Mouse (Mus musculus): Measurements from ENCODE around the gene Stx5a. TPM values are rescaled to one million over a fixed set of nuclear protein-coding genes. Genes with fewer than 3 reads are reported as not detected.
A peak's percentile ranks its signal among the peaks of the same experiment; 100 is the strongest.
"Not testable (repeated sequence)": the region's sequence is repeated elsewhere in the genome, so short reads cannot be mapped to it uniquely, and the experiment has no call there.

Gene Stx5a
- polyA plus RNA-seq, 1 experiment from 2014 or later: 111 TPM

DNA sequence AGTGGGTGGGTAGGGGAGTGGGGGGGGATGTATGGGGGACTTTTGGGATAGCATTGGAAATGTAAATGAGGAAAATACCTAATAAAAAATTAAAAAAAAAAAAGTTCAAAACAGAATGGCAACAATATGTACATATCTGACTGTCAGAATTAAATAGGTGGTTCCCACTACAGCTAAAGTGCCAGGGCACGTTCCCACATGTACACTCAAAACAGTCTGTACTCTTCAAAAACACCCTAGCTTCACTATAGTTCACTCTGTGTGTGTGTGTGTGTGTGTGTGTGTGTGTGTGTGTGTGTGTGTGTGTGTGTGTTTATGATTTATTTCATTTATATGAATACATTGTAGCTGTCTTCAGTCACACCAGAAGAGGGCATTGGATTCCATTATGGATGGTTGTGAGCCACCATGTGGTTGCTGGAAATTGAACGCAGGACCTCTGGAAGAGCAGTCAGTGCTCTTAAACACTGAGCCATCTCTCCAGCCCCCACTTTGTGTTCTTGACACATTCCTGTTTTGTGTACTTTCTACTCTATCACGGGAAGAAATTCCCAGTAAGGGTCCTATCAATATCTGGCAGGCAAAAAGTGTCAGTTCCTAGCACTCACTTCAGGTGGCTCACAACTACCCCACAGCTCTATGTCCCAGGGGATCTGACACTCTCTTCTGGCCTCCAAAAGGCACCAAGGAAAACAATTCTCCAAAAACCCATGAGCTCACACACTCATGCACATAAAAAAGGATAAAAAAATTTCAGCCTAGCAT lies 12.7 kb upstream of the Stx5a start:
- H3K36me3 ChIP-seq (ENCODE audit: control insufficient read depth, insufficient read depth, low read length); H3K27me3 ChIP-seq (ENCODE audit: control insufficient read depth, insufficient read depth, low read length); H3K4me1 ChIP-seq (replicated peaks; ENCODE audit: control insufficient read depth, insufficient read depth, low read length); H3K4me2 ChIP-seq (replicated peaks; ENCODE audit: low read depth, low read length); H3K9ac ChIP-seq (ENCODE audit: low read depth, low read length); ATAC-seq (ENCODE audit: low FRiP score); H3K27ac ChIP-seq (ENCODE audit: low read depth, low read length); H3K4me3 ChIP-seq (ENCODE audit: low read depth, low read length); DNase-seq (ENCODE audit: low spot score); H3K9me3 ChIP-seq (ENCODE audit: control insufficient read depth, low read length): not testable (repeated sequence)
- 51% methylated on average over 3 of the region's 3 CpGs for WGBS

DNA sequence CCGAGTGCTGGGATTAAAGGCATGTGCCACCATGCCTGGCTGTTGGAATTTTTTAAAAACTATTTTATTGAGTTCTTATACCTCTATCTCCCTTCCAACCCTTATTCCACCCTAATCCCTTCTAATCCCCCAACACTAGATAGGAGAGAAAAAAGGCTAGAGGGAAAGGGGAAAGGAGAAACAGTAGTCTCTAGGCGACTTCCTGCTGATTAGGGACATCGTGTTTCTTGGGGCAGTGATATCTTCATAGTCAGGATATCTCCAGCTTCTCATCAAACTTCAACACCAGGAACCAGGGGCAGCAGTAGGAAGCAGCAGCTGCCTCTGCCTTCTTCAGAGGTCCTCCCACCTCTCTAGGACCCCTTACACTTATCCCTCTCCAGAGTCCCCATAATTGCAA lies 6.9 kb upstream of the Stx5a start:
- Histone ChIP-seq H3K4me1 (replicated peaks; ENCODE audit: control insufficient read depth, insufficient read depth, low read length) (no peaks in the 10 kb centered on the region), H3K4me2 (replicated peaks; ENCODE audit: low read depth, low read length) (no peak overlapping the region), H3K9me3 (ENCODE audit: control insufficient read depth, low read length) (no peaks in the 10 kb centered on the region), H3K36me3 (ENCODE audit: control insufficient read depth, insufficient read depth, low read length) (no peaks in the 10 kb centered on the region), H3K9ac (ENCODE audit: low read depth, low read length) (no peak overlapping the region), H3K27ac (ENCODE audit: low read depth, low read length) (no peak overlapping the region), H3K4me3 (ENCODE audit: low read depth, low read length) (no peak overlapping the region), H3K27me3 (ENCODE audit: control insufficient read depth, insufficient read depth, low read length) (no peaks in the 10 kb centered on the region)
- WGBS: 77% methylated on average over 3 of the region's 3 CpGs
- no peak for ATAC-seq (ENCODE audit: low FRiP score)
- no peak for DNase-seq (ENCODE audit: low spot score)

DNA sequence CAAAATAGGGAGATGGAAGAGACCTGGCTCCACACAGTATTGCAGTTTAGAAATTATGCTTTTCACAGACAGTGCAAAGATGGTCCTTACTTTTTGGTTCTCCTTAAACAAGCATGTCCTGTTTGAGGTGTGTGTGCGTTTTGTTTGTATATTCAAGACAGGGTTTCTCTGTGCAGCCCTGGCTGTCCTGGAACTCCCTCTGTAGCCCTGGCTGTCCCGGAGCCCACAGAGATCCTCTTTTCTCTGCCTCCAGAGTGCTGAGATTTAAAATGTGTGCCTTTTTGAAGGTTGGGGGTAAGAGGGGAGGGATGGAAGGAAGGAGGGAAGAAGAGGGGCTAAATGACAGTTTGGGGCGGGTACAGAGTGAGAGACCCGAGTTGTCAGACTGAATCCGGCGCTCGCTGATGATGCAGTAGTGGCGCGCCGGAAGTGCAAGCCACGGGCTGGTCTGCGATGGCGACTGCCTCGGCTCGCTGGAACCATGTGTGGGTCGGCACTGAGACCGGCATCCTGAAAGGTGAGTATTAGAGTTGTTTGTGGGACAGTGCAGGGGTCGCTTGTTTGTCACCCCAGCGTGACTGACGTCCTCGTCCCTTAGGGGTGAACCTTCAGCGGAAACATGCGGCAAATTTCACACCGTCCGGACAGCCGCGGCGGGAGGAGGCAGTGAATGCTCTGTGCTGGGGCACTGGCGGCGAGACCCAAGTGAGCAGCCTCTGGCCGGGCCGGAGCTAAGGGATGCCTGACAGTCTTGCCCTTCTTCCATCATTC lies 5.6 kb upstream of the Stx5a start, which contains the start of gene Wdr74:
Gene Wdr74 (plus strand): TSS at position 439 of the 771 bp plus-strand sequence.
- WGBS: under 1% methylated on average over 32 of the region's 32 CpGs
- Histone ChIP-seq H3K27ac (ENCODE audit: low read depth, low read length) (peak within 1 kb of the TSS; percentile 17; the same call in 1 of the 2 replicates), H3K4me2 (replicated peaks; ENCODE audit: low read depth, low read length) (peak within 1 kb of the TSS; percentile 63), H3K9ac (ENCODE audit: low read depth, low read length) (peak within 1 kb of the TSS; percentile 72), H3K4me3 (ENCODE audit: low read depth, low read length) (peak within 1 kb of the TSS; percentile 88), H3K9me3 (ENCODE audit: control insufficient read depth, low read length) (no peaks in the 10 kb centered on the region), H3K4me1 (replicated peaks; ENCODE audit: control insufficient read depth, insufficient read depth, low read length) (no peaks in the 10 kb centered on the region), H3K27me3 (ENCODE audit: control insufficient read depth, insufficient read depth, low read length) (no peaks in the 10 kb centered on the region), H3K36me3 (ENCODE audit: control insufficient read depth, insufficient read depth, low read length) (no peaks in the 10 kb centered on the region)
- ATAC-seq (ENCODE audit: low FRiP score) (peak; percentile 95), DNase-seq (ENCODE audit: low spot score) (peak; percentile 99)

DNA sequence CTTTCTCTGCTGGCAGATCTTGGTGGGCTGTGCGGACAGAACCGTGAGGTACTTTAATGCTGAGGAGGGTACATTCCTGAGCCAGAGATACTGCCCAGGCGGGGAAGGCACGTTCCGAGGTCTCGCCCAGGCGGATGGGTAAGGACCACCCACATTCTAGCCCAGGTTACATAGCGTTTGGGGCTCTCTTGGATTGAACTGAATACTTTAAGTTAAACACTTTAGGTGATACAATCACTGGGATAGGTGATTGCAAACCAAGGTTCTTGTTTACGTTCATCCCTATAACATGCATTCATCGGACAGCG lies 5.1 kb upstream of the Stx5a start:
- WGBS: 4% methylated on average over 11 of the region's 11 CpGs
- ATAC-seq (ENCODE audit: low FRiP score): peak; percentile 63
- Histone ChIP-seq H3K27ac (ENCODE audit: low read depth, low read length) (no peak overlapping the region), H3K9me3 (ENCODE audit: control insufficient read depth, low read length) (no peaks in the 10 kb centered on the region), H3K27me3 (ENCODE audit: control insufficient read depth, insufficient read depth, low read length) (no peaks in the 10 kb centered on the region), H3K9ac (ENCODE audit: low read depth, low read length) (peak overlapping the region; percentile 72), H3K36me3 (ENCODE audit: control insufficient read depth, insufficient read depth, low read length) (no peaks in the 10 kb centered on the region), H3K4me2 (replicated peaks; ENCODE audit: low read depth, low read length) (peak overlapping the region; percentile 63), H3K4me1 (replicated peaks; ENCODE audit: control insufficient read depth, insufficient read depth, low read length) (no peaks in the 10 kb centered on the region), H3K4me3 (ENCODE audit: low read depth, low read length) (peak overlapping the region; percentile 88)
- no peak for DNase-seq (ENCODE audit: low spot score)

DNA sequence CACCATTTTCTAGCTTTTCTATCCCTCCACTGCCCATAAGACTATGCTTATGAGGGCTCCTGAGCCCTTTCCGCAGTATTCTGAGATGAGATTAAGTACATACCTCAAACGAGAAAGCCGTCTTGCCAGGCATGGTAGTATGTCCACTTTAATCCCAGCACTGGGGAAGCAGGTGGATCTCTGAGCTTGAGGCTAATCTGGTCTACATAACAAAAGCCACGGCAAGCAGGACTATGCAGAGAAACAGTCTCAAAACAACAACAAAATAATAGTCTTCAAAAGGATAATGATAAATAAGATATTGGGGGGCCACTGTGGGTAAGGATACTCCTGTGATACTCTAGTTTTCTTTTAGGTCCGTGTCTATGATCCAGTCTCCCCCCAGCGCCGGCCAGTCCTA lies 2.3 kb upstream of the Stx5a start:
- Histone ChIP-seq H3K27ac (ENCODE audit: low read depth, low read length) (no peak overlapping the region), H3K4me1 (replicated peaks; ENCODE audit: control insufficient read depth, insufficient read depth, low read length) (0 out of 2 replicates have a peak, but pooled peaks cover 6% of the 10 kb centered on the region), H3K36me3 (ENCODE audit: control insufficient read depth, insufficient read depth, low read length) (no peaks in the 10 kb centered on the region), H3K27me3 (ENCODE audit: control insufficient read depth, insufficient read depth, low read length) (no peaks in the 10 kb centered on the region), H3K9ac (ENCODE audit: low read depth, low read length) (no peak overlapping the region), H3K9me3 (ENCODE audit: control insufficient read depth, low read length) (no peaks in the 10 kb centered on the region), H3K4me2 (replicated peaks; ENCODE audit: low read depth, low read length) (no peak overlapping the region), H3K4me3 (ENCODE audit: low read depth, low read length) (peak overlapping the region; percentile 10; the same call in 1 of the 2 replicates)
- DNase-seq (ENCODE audit: low spot score) (no peak), ATAC-seq (ENCODE audit: low FRiP score) (no peak)
- 93% methylated on average over 7 of the region's 7 CpGs for WGBS

DNA sequence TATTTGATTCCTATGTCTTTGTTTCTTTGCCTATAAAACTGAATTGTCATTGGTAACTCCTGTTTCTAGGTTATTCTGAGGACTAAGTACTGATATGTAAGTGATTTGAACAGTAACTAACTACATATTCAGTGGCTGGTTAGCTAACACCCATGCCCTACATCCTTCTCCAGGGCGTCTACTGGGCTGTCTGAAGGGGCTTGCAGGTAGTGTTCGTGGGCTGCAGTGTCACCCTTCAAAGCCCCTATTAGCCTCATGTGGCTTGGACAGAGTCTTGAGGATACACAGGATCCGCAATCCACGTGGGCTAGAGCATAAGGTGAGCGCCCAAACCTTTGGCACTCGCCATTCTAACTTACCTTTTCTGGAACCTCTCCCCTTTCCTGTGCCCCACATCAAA lies 1.6 kb upstream of the Stx5a start:
- H3K27me3 ChIP-seq (ENCODE audit: control insufficient read depth, insufficient read depth, low read length): no peaks in the 10 kb centered on the region
- no peaks in the 10 kb centered on the region for H3K9me3 ChIP-seq (ENCODE audit: control insufficient read depth, low read length)
- 92% methylated on average over 6 of the region's 6 CpGs for WGBS
- no peak for DNase-seq (ENCODE audit: low spot score)
- H3K4me3 ChIP-seq (ENCODE audit: low read depth, low read length): no peak overlapping the region
- H3K36me3 ChIP-seq (ENCODE audit: control insufficient read depth, insufficient read depth, low read length): no peaks in the 10 kb centered on the region
- no peak overlapping the region for H3K27ac ChIP-seq (ENCODE audit: low read depth, low read length)
- H3K4me2 ChIP-seq (replicated peaks; ENCODE audit: low read depth, low read length): no peak overlapping the region
- no peak for ATAC-seq (ENCODE audit: low FRiP score)
- no peak overlapping the region for H3K9ac ChIP-seq (ENCODE audit: low read depth, low read length)
- 0 out of 2 replicates have a peak, but pooled peaks cover 6% of the 10 kb centered on the region for H3K4me1 ChIP-seq (replicated peaks; ENCODE audit: control insufficient read depth, insufficient read depth, low read length)

DNA sequence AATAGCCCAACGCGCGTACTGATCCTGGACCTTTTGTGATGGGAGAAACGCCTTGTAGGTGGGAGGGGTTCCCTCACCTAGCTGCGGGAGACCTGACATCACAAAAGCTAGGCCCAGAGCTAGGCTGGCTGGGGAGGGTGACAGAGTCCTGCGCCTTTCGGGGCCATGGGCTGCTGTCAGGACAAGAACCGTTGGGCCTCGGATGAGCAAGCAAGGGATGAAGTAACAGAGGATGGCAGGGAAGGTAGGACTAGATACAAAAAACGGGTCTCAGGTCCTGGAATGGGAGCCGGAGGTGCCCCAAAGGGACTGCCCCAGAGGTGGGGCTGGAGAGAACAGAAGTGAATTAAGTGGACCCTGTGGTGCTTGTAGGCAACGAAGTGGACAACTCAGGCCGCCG lies 610 bp upstream of the Stx5a start, which contains the start of gene 1700092M07Rik:
Gene 1700092M07Rik (plus strand): TSS at position 116 of the 400 bp plus-strand sequence.
- Histone ChIP-seq H3K27ac (ENCODE audit: low read depth, low read length) (peak within 1 kb of the TSS; percentile 86), H3K4me3 (ENCODE audit: low read depth, low read length) (peak within 1 kb of the TSS; percentile 47), H3K27me3 (ENCODE audit: control insufficient read depth, insufficient read depth, low read length) (no peaks in the 10 kb centered on the region), H3K4me2 (replicated peaks; ENCODE audit: low read depth, low read length) (peak within 1 kb of the TSS; percentile 27), H3K4me1 (replicated peaks; ENCODE audit: control insufficient read depth, insufficient read depth, low read length) (0 out of 2 replicates have a peak, but pooled peaks cover 6% of the 10 kb centered on the region), H3K9me3 (ENCODE audit: control insufficient read depth, low read length) (no peaks in the 10 kb centered on the region), H3K9ac (ENCODE audit: low read depth, low read length) (peak within 1 kb of the TSS; percentile 43), H3K36me3 (ENCODE audit: control insufficient read depth, insufficient read depth, low read length) (no peaks in the 10 kb centered on the region)
- no peak for DNase-seq (ENCODE audit: low spot score)
- no peak for ATAC-seq (ENCODE audit: low FRiP score)
- WGBS: 68% methylated on average over 14 of the region's 14 CpGs

DNA sequence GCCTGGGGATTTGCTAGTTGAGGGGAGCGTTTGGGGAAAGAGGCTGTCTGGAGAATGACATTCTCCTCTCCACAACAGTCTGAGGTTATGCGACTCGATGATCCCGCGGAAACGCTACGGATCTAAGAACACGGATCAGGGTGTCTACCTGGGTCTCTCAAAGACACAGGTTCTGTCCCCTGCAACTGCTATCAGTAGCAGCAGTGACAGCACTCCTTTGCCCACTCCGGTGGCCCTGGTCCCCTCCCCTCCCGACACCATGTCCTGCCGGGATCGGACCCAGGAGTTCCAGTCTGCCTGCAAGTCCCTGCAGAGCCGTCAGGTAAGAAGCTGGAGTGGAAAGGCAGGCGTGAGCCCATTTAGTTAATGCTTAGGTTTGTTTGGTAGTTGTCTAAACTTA lies 963 bp downstream of the Stx5a start:
- Histone ChIP-seq H3K9me3 (ENCODE audit: control insufficient read depth, low read length) (no peaks in the 10 kb centered on the region), H3K4me2 (replicated peaks; ENCODE audit: low read depth, low read length) (peak overlapping the region; percentile 47), H3K27ac (ENCODE audit: low read depth, low read length) (no peak overlapping the region), H3K36me3 (ENCODE audit: control insufficient read depth, insufficient read depth, low read length) (peaks cover 2% of the 10 kb centered on the region; the same call in 1 of the 2 replicates), H3K4me1 (replicated peaks; ENCODE audit: control insufficient read depth, insufficient read depth, low read length) (0 out of 2 replicates have a peak, but pooled peaks cover 6% of the 10 kb centered on the region), H3K27me3 (ENCODE audit: control insufficient read depth, insufficient read depth, low read length) (no peaks in the 10 kb centered on the region), H3K9ac (ENCODE audit: low read depth, low read length) (peak overlapping the region; percentile 38), H3K4me3 (ENCODE audit: low read depth, low read length) (peak overlapping the region; percentile 47)
- 18% methylated on average over 14 of the region's 14 CpGs for WGBS
- no peak for DNase-seq (ENCODE audit: low spot score)
- ATAC-seq (ENCODE audit: low FRiP score): no peak

Measured in hindbrain, embryonic 11.5 days (tissue).